Mouse (Mus musculus): ENCODE measurements around the gene Pitx3. TPM values are rescaled to one million over a fixed set of nuclear protein-coding genes. Genes with fewer than 3 reads are reported as not detected.
"Not testable (repeated sequence)": the region's sequence is repeated elsewhere in the genome, so short reads cannot be mapped to it uniquely, and the experiment has no call there.

Gene Pitx3
- polyA plus RNA-seq (2016; fragmentation: Nextera tagmentation; extraction: Ambion mirVana) = 0.17 and 0.43 TPM in 2 replicates

- Histone ChIP-seq H3K4me3 (peak within 1 kb of the TSS; percentile 67), H3K36me3 (no peaks in the 10 kb centered on the region), H3K27ac (replicated peaks) (no peak within 1 kb of the TSS), H3K4me1 (peaks cover 31% of the 10 kb centered on the region), H3K9me3 (replicated peaks) (no peaks in the 10 kb centered on the region), H3K27me3 (ENCODE audit: low read depth, poor library complexity, severe bottlenecking) (peaks cover 84% of the 10 kb centered on the region)
- peak; percentile 52 for DNase-seq (ENCODE audit: low spot score)
- under 1% methylated on average over 47 of the region's 47 CpGs for WGBS
Observed at GRCm38 (mm10) chr19:46147511-46148371, at the start of gene Pitx3. Pitx3 (minus strand) TSS chr19:46148326.

DNA sequence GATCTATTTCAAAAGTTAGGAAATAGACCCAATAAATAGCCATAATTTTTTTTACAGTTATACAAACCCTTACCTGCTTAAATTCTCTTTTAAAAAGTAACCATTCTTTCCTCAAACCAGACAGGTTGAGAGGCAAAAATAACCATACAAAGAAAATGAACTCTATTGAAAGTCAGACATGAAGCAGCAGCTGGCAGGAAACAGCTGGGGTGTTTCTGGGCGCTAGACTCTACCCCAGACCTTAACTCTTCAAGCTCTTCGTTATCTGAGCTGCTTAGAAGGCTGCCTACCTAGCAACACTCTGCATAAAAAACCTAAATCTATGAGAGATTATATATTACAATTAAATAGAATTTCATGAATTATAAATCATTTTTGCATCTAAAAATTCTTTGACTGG lies 39.1 kb upstream of the Pitx3 start:
- WGBS = 82% methylated on average over 2 of the region's 2 CpGs
- Histone ChIP-seq H3K9me3 (replicated peaks) (no peaks in the 10 kb centered on the region), H3K36me3 (peaks cover 9% of the 10 kb centered on the region), H3K4me3 (no peak overlapping the region), H3K27me3 (ENCODE audit: low read depth, poor library complexity, severe bottlenecking) (no peaks in the 10 kb centered on the region), H3K4me1 (no peaks in the 10 kb centered on the region), H3K27ac (replicated peaks) (no peak overlapping the region)
- no peak for DNase-seq (ENCODE audit: low spot score)

DNA sequence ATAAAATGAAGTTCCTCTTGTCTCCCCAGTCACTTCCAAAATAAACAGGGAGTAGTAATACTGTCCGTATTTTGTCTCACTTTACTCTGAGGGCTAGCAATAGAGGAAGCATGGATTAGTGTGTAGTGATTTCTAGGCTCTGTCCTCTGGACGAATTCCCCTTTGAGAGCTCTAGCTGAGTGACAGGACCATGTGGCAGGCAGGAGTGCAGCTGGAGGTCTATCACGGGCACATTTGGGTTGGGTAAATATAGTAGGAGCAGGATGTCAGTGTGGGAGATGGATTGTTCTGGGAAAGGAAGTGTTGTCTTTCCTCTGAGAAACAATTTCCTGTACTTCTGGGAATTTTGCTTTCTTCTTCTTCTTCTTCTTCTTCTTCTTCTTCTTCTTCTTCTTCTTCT lies 38.5 kb upstream of the Pitx3 start:
- 66% methylated on average over 3 of the region's 3 CpGs for WGBS
- Histone ChIP-seq H3K9me3 (replicated peaks) (no peaks in the 10 kb centered on the region), H3K27me3 (ENCODE audit: low read depth, poor library complexity, severe bottlenecking) (no peaks in the 10 kb centered on the region), H3K27ac (replicated peaks) (no peak overlapping the region), H3K4me1 (no peaks in the 10 kb centered on the region), H3K4me3 (no peak overlapping the region), H3K36me3 (peaks cover 11% of the 10 kb centered on the region)
- no peak for DNase-seq (ENCODE audit: low spot score)

DNA sequence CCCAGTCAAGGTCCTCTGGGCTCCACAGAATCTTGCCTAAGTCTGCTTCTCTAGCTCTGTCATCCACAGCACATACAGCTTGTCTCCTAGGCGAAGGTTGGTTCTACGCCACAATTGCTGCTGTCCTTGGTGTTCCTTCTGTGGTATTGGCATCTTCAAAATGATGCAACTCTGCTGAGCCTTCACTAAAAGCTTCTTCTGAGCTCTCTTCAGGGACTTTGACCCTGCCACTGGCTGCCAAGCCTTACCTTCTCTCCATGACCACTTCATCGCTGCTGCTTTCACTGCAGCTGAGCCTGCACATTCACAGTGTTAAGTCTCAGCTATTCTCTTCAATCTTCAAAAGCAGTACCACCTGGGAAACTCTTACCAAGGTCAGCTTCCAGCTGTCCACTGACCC lies 34.1 kb upstream of the Pitx3 start:
- H3K9me3 ChIP-seq (replicated peaks) = no peaks in the 10 kb centered on the region
- peaks cover 7% of the 10 kb centered on the region for H3K4me1 ChIP-seq
- DNase-seq (ENCODE audit: low spot score) = no peak
- no peak overlapping the region for H3K4me3 ChIP-seq
- H3K27me3 ChIP-seq (ENCODE audit: low read depth, poor library complexity, severe bottlenecking) = no peaks in the 10 kb centered on the region
- no peak overlapping the region for H3K27ac ChIP-seq (replicated peaks)
- 85% methylated on average over 3 of the region's 3 CpGs for WGBS
- H3K36me3 ChIP-seq = peaks cover 11% of the 10 kb centered on the region

- H3K4me1 ChIP-seq = peaks cover 7% of the 10 kb centered on the region
- DNase-seq (ENCODE audit: low spot score) = no peak
- H3K27ac ChIP-seq (replicated peaks) = no peak overlapping the region
- no peak overlapping the region for H3K4me3 ChIP-seq
- H3K9me3 ChIP-seq (replicated peaks) = no peaks in the 10 kb centered on the region
- H3K27me3 ChIP-seq (ENCODE audit: low read depth, poor library complexity, severe bottlenecking) = no peaks in the 10 kb centered on the region
- WGBS = 92% methylated on average over 2 of the region's 2 CpGs
- H3K36me3 ChIP-seq = peaks cover 11% of the 10 kb centered on the region
Observed at GRCm38 (mm10) chr19:46180274-46180673, 32.1 kb upstream of the Pitx3 start.

DNA sequence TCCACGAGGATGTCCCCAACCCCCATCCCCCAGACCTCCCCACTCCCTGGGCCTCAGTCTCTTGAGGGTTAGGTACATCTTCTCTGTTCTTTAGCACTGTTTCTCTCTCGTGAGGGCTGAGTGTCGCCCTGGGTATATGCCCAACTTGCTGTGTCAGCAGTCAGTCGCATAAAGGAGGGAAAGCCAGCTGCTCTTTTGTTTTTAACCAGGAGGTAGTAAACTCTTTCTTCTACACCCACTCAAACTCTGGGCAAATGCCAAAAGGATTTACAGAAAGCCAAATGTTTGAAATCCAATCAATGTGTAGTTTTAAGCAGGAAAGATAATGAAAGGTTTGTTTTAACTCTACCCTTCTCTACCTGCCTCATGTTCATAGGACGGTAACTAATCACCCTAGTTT lies 28.9 kb upstream of the Pitx3 start:
- Histone ChIP-seq H3K4me3 (no peak overlapping the region), H3K27me3 (ENCODE audit: low read depth, poor library complexity, severe bottlenecking) (no peaks in the 10 kb centered on the region), H3K36me3 (peaks cover 6% of the 10 kb centered on the region), H3K27ac (replicated peaks) (no peak overlapping the region), H3K4me1 (peaks cover 7% of the 10 kb centered on the region), H3K9me3 (replicated peaks) (no peaks in the 10 kb centered on the region)
- 62% methylated on average over 5 of the region's 5 CpGs for WGBS
- no peak for DNase-seq (ENCODE audit: low spot score)

GRCm38 (mm10) chr19:46175173-46175572 lies 27.0 kb upstream of the Pitx3 start:
- Histone ChIP-seq H3K4me3 (no peak overlapping the region), H3K9me3 (replicated peaks) (no peaks in the 10 kb centered on the region), H3K36me3 (peaks cover 24% of the 10 kb centered on the region), H3K27me3 (ENCODE audit: low read depth, poor library complexity, severe bottlenecking) (no peaks in the 10 kb centered on the region), H3K27ac (replicated peaks) (no peak overlapping the region), H3K4me1 (peaks cover 7% of the 10 kb centered on the region)
- DNase-seq (ENCODE audit: low spot score) = no peak

DNA sequence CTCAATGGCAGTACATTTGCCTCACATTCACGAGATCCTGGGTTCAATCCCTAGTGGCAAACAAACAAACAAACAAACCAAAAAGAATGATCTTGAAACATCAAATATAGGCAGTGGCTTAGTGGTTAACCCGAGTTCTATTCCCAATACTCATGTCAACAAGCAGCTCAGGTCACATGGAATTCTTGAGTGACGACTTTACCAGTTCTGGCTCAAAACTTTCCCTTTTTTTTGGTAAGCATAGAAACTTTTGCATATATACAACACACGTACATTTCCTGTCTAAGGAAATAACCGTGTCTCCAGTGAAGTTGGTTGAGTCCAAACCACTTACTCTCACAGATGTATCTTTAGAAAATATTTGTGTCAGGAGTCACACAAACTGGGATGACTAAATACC lies 24.4 kb upstream of the Pitx3 start:
- H3K27ac ChIP-seq (replicated peaks) = no peak overlapping the region
- 85% methylated on average over 5 of the region's 5 CpGs for WGBS
- peaks cover 25% of the 10 kb centered on the region for H3K36me3 ChIP-seq
- no peaks in the 10 kb centered on the region for H3K27me3 ChIP-seq (ENCODE audit: low read depth, poor library complexity, severe bottlenecking)
- H3K9me3 ChIP-seq (replicated peaks) = no peaks in the 10 kb centered on the region
- no peaks in the 10 kb centered on the region for H3K4me1 ChIP-seq
- no peak overlapping the region for H3K4me3 ChIP-seq
- no peak for DNase-seq (ENCODE audit: low spot score)

- DNase-seq (ENCODE audit: low spot score) = no peak
- H3K27ac ChIP-seq (replicated peaks) = no peak overlapping the region
- H3K36me3 ChIP-seq = peaks cover 44% of the 10 kb centered on the region
- no peak overlapping the region for H3K4me3 ChIP-seq
- no peaks in the 10 kb centered on the region for H3K27me3 ChIP-seq (ENCODE audit: low read depth, poor library complexity, severe bottlenecking)
- 53% methylated on average over 1 of the region's 1 CpGs for WGBS
- no peaks in the 10 kb centered on the region for H3K4me1 ChIP-seq
- H3K9me3 ChIP-seq (replicated peaks) = no peaks in the 10 kb centered on the region
Observed at GRCm38 (mm10) chr19:46169913-46170312, 21.8 kb upstream of the Pitx3 start.

GRCm38 (mm10) chr19:46169396-46169795 lies 21.3 kb upstream of the Pitx3 start:
- WGBS = 81% methylated on average over 3 of the region's 3 CpGs

DNA sequence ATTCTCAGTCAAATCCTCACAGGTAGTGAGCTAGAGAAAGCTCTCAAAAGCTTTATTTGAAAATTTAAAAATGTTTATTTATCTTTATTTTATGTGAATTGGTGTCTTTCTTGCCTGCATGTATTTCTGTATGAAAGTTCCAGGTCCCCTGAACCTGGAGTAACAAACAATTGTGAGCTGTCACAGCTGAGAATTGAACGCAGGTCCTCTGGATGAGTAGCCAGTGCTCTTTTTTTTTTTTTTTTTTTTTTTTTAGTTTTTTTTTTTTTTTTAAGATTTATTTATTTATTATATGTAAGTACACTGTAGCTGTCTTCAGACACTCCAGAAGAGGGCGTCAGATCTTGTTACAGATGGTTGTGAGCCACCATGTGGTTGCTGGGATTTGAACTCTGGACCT lies 19.0 kb upstream of the Pitx3 start:
- not testable (repeated sequence) for H3K9me3 ChIP-seq (replicated peaks); DNase-seq (ENCODE audit: low spot score); H3K4me3 ChIP-seq; H3K4me1 ChIP-seq; H3K27me3 ChIP-seq (ENCODE audit: low read depth, poor library complexity, severe bottlenecking); H3K27ac ChIP-seq (replicated peaks)
- peaks cover 58% of the 10 kb centered on the region for H3K36me3 ChIP-seq
- 100% methylated on average over 1 of the region's 2 CpGs for WGBS

More at GRCm38 (mm10) chr19:46169396-46169795, 21.3 kb upstream of the Pitx3 start:
- peaks cover 49% of the 10 kb centered on the region for H3K36me3 ChIP-seq
- H3K4me3 ChIP-seq = no peak overlapping the region
- H3K27me3 ChIP-seq (ENCODE audit: low read depth, poor library complexity, severe bottlenecking) = no peaks in the 10 kb centered on the region
- H3K9me3 ChIP-seq (replicated peaks) = no peaks in the 10 kb centered on the region
- no peak overlapping the region for H3K27ac ChIP-seq (replicated peaks)
- DNase-seq (ENCODE audit: low spot score) = no peak
- no peaks in the 10 kb centered on the region for H3K4me1 ChIP-seq

DNA sequence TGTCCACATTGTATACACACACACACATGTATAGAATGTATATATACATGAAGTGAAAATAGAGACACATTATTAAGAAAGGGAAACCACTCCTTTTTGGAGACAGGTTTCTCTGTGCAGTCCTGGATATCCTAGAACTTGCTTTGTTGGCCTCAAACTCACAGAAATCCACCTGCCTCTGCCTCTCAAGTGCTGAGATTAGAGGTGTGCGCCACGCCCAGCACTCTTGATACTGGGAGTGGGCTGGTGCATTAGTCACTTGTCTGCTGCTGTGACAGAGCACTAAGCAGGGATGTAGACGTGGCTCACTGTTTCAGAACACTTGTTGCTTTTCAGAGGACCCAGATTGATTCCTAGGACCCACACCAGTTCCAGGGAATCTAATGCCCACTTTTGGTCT lies 17.8 kb upstream of the Pitx3 start:
- Histone ChIP-seq H3K9me3 (replicated peaks) (no peaks in the 10 kb centered on the region), H3K27me3 (ENCODE audit: low read depth, poor library complexity, severe bottlenecking) (no peaks in the 10 kb centered on the region), H3K4me1 (no peaks in the 10 kb centered on the region), H3K36me3 (peaks cover 47% of the 10 kb centered on the region), H3K27ac (replicated peaks) (no peak overlapping the region), H3K4me3 (no peak overlapping the region)
- no peak for DNase-seq (ENCODE audit: low spot score)
- WGBS = 93% methylated on average over 3 of the region's 3 CpGs

DNA sequence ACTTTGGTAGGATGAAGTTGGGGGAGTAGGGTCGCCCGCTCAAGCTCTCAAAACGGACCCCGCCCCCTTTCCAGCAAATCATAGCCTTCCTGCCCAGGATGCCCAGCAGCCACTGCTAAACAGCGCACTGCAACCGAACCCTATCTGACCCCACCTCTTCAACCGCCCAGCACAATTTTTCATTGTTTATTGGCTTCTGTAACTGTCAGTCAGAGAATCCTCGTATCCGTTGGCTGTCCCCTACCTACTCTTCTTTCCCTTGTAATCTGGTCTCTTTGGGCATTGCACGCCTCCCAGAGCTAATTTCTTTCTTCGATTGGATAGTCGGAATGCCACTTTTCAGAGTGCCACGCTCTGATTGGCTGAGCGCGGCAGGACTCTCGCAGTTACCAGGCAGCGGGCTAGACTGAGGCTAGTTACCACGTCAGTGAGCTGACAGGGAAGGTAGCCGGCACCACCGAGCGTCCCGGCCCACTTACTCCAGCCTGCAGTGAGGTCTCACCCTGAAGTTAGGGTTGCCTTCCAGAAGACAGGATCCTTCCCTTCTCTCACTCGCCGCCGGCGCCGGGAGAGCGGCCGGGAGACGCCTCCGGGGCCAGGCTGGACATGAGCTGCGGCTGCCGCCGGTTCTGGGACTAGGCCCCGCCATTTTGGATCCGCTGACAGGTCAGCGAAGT lies 4.1 kb upstream of the Pitx3 start, which contains the start of gene Gbf1:
Gene Gbf1 (plus strand): TSS at position 383 of the 677 bp plus-strand sequence.
- Histone ChIP-seq H3K36me3 (no peaks in the 10 kb centered on the region), H3K27me3 (ENCODE audit: low read depth, poor library complexity, severe bottlenecking) (peaks cover 39% of the 10 kb centered on the region), H3K4me3 (peak within 1 kb of the TSS; percentile 80), H3K27ac (replicated peaks) (peak within 1 kb of the TSS; percentile 81), H3K4me1 (peaks cover 41% of the 10 kb centered on the region), H3K9me3 (replicated peaks) (no peaks in the 10 kb centered on the region)
- DNase-seq (ENCODE audit: low spot score) = peak; percentile 93
- WGBS = under 1% methylated on average over 37 of the region's 37 CpGs
